In genomic region chr4:137695300-137695699, GRCm38 (mm10) we compare ENCODE assay signal across 17 mouse cellular contexts. TPM values are rescaled to one million over a fixed set of nuclear protein-coding genes. Genes with fewer than 3 reads are reported as not detected.
DNase-seq lines count a peak whose midpoint lies in the region; ATAC-seq and TF ChIP-seq lines count a peak whose summit lies in the region.
"Had no signal": no experiment of that assay in that cellular context is flagged by ENCODE, and none has a peak within 500 bp of the region (broad histone marks: within the 10 kb centered on the region; RNA-seq: fewer than 3 reads in every experiment).

No protein-coding gene starts in this region.

- intact Hi-C loops in left cerebral cortex, postnatal 36 days (cut with DNase I) = no loop called here

- H3K4me2 ChIP-seq in intestine, embryonic 15.5 days (replicated peaks) = no peak overlapping the region
- no peak overlapping the region for H3K4me2 ChIP-seq in limb, embryonic 13.5 days (replicated peaks)
- H3K4me2 ChIP-seq: midbrain, embryonic 15.5 days had no signal

- H3K36me3 ChIP-seq in intestine, embryonic 15.5 days = no peaks in the 10 kb centered on the region
- H3K36me3 ChIP-seq in limb, embryonic 13.5 days = no peaks in the 10 kb centered on the region
- H3K36me3 ChIP-seq: heart, embryonic 10.5 days; midbrain, embryonic 15.5 days had no signal

- no peak overlapping the region for H3K4me3 ChIP-seq in layer of hippocampus, adult 2 months
- no peak overlapping the region for H3K4me3 ChIP-seq in intestine, embryonic 15.5 days (replicated peaks)
- no peak overlapping the region for H3K4me3 ChIP-seq in limb, embryonic 13.5 days
- H3K4me3 ChIP-seq: heart, embryonic 10.5 days; midbrain, embryonic 15.5 days; myocyte had no signal

- 60% methylated on average over 8 of the region's 8 CpGs for WGBS in intestine, embryonic 15.5 days
- 73% methylated on average over 8 of the region's 8 CpGs for WGBS in limb, embryonic 13.5 days

- TF ChIP-seq CTCF in layer of hippocampus, adult 2 months (conservative IDR thresholded peaks at IDR 0.05) = no peak

- no peaks in the 10 kb centered on the region for H3K27me3 ChIP-seq in intestine, embryonic 15.5 days (replicated peaks)
- no peaks in the 10 kb centered on the region; the same call in 1 of the 2 replicates for H3K27me3 ChIP-seq in limb, embryonic 13.5 days
- H3K27me3 ChIP-seq: midbrain, embryonic 15.5 days; Patski had no signal

- DNase-seq in layer of hippocampus, adult 2 months (ENCODE audit: low spot score in 2 of 2) = no peak
- DNase-seq in layer of hippocampus, adult 18-20 months (ENCODE audit: low spot score in 2 of 2) = no peak
- DNase-seq in lung, postnatal 36 days = peak; percentile 71
- no peak for DNase-seq in left cerebral cortex, postnatal 36 days (ENCODE audit: low spot score in 2 of 2)
- DNase-seq in gastrocnemius, adult 8-10 months (ENCODE audit: low spot score in 2 of 2) = no peak
- DNase-seq: adrenal gland, adult 8-10 months; cerebellum, adult 8-10 months; kidney, adult 9 months; layer of hippocampus, adult 9-11 months; right cerebral cortex, postnatal 25 days; thymus, postnatal 36 days had no signal

- no peak overlapping the region for H3K9ac ChIP-seq in intestine, embryonic 15.5 days
- H3K9ac ChIP-seq in limb, embryonic 13.5 days = no peak overlapping the region
- H3K9ac ChIP-seq: midbrain, embryonic 15.5 days had no signal

- H3K27ac ChIP-seq in layer of hippocampus, adult 2 months = 0 out of 2 replicates have a peak overlapping the region, but pooled peaks have one; percentile 4
- peak overlapping the region; percentile 71 for H3K27ac ChIP-seq in intestine, embryonic 15.5 days
- H3K27ac ChIP-seq in limb, embryonic 13.5 days = peak overlapping the region; percentile 34; the same call in 1 of the 2 replicates
- H3K27ac ChIP-seq: heart, embryonic 10.5 days; midbrain, embryonic 15.5 days had no signal

- no peaks in the 10 kb centered on the region for H3K9me3 ChIP-seq in intestine, embryonic 15.5 days
- no peaks in the 10 kb centered on the region for H3K9me3 ChIP-seq in limb, embryonic 13.5 days
- H3K9me3 ChIP-seq: heart, embryonic 10.5 days; midbrain, embryonic 15.5 days had no signal

- peaks cover 32% of the 10 kb centered on the region for H3K4me1 ChIP-seq in intestine, embryonic 15.5 days (replicated peaks)
- peaks cover 36% of the 10 kb centered on the region for H3K4me1 ChIP-seq in limb, embryonic 13.5 days

- ATAC-seq in intestine, embryonic 15.5 days = no peak
- no peak for ATAC-seq in limb, embryonic 13.5 days (ENCODE audit: low FRiP score, low read depth)
- ATAC-seq: midbrain, embryonic 15.5 days; Patski had no signal

RNA-seq across cellular contexts. Expression of gene Rap1gap, which starts 30.8 kb away (rescaled TPM):
- 100 to 1,000 TPM; 281 to 291 TPM for total RNA-seq in layer of hippocampus, adult 2 months (2021)
- total RNA-seq in layer of hippocampus, adult 18-20 months (2021) = 100 to 1,000 TPM; 259 to 271 TPM
- polyA plus RNA-seq in intestine, embryonic 15.5 days (2015; fragmentation: Nextera tagmentation; extraction: Ambion mirVana) = 22.7 and 47.2 TPM in 2 replicates
- 10.7 and 11.4 TPM in 2 replicates for polyA plus RNA-seq in limb, embryonic 13.5 days (2015; fragmentation: Nextera tagmentation; extraction: Ambion mirVana)
- 100 to 1,000 TPM; 311 to 333 TPM for total RNA-seq in left cerebral cortex, postnatal 36 days (2021)
- 10 to 100 TPM in 1 of 4 experiments, 1 to 10 TPM in 3; 6.1 to 10.2 (median 6.6) TPM for total RNA-seq in gastrocnemius, adult 8-10 months (2022)

Comparison
In these comparisons a context has a peak if more than half of its experiments do, and no peak if none do; other contexts are left out.
1. H3K27ac ChIP-seq: peak in every context shown above with its lines; median percentile 71 in intestine, embryonic 15.5 days; 34 in limb, embryonic 13.5 days; 4 in layer of hippocampus, adult 2 months.
2. RNA of gene Rap1gap, which starts 30.8 kb away (total RNA-seq): 311 to 333 TPM in left cerebral cortex, postnatal 36 days, 281 to 291 TPM in layer of hippocampus, adult 2 months and 259 to 271 TPM in layer of hippocampus, adult 18-20 months; 6.1 to 10.2 TPM in gastrocnemius, adult 8-10 months; every median in the first group is over 10 times any median in the second.